Mouse (Mus musculus) B cell, adult 2 months (primary cell): ENCODE measurements around the gene Setd1b.
"Not testable (repeated sequence)": the region's sequence is repeated elsewhere in the genome, so short reads cannot be mapped to it uniquely, and the experiment has no call there.

ENCODE experiments used
- DNase-seq, 2 experiments: peaks; one replicate each; pipeline ENCODE4 v3.0.0; 2022

Gene Setd1b

DNA sequence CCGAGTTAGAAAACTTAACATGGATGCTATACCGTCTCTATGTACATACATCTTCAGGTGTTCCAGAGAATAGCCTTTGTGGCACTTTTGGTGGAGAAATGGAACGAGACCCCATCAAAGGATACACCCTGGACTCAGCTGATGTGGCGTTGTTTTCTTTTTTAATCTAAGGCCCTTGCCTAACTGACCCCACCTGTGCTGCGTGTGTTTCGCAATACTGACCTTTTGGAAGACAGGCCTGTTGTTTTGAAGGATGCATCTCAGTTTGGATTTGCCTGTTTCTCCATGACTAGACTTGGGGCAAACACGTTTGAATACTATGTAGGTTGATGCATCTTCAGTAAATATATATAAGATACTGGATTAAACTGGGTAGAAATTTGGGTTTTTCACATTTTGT is 61.6 kb downstream of the Setd1b start:
- not testable (repeated sequence) for DNase-seq
